Mouse (Mus musculus) testis, adult 2 months (tissue): ENCODE data around the gene Ehmt2. TPM values are rescaled to one million over a fixed set of nuclear protein-coding genes. Genes with fewer than 3 reads are reported as not detected.
A peak's percentile ranks its signal among the peaks of the same experiment; 100 is the strongest.

Experiments used
- H3K27ac ChIP-seq: fragments of 200-500 bp; 2 replicates; pipeline ENCODE4 v1.5.1; 2012; ENCODE audit warnings: low read depth, low read length; ENCODE audit not compliant: control insufficient read depth, insufficient read depth
- H3K27me3 ChIP-seq: fragments of 200-500 bp; 2 replicates; pipeline ENCODE4 v1.6.1; 2012; ENCODE audit warnings: mild to moderate bottlenecking, low read length, moderate library complexity; ENCODE audit not compliant: control insufficient read depth, insufficient read depth
- H3K36me3 ChIP-seq: fragments of 200-500 bp; 2 replicates; pipeline ENCODE4 v1.6.1; 2012; ENCODE audit warnings: mild to moderate bottlenecking, low read length; ENCODE audit not compliant: control insufficient read depth, insufficient read depth
- H3K4me1 ChIP-seq: fragments of 200-500 bp; 2 replicates; pipeline ENCODE4 v1.6.1; 2012; ENCODE audit warnings: low read length; ENCODE audit not compliant: control insufficient read depth, insufficient read depth
- H3K4me3 ChIP-seq: fragments of 200-500 bp; 2 replicates; pipeline ENCODE4 v1.5.1; 2012; ENCODE audit warnings: low read depth, mild to moderate bottlenecking, low read length, moderate library complexity, mixed read lengths; ENCODE audit not compliant: control insufficient read depth
- CTCF ChIP-seq: fragments of 200-500 bp; IDR thresholded peaks from 2 replicates; pipeline ENCODE4 v1.5.1; 2012; ENCODE audit warnings: low read depth, mild to moderate bottlenecking, inconsistent platforms, low read length, moderate library complexity; ENCODE audit not compliant: control insufficient read depth, insufficient read depth, insufficient replicate concordance
- POLR2A ChIP-seq: fragments of 200-500 bp; IDR thresholded peaks from 2 replicates; pipeline ENCODE4 v1.6.1; 2012; ENCODE audit warnings: low read depth, mild to moderate bottlenecking, inconsistent platforms, low read length, moderate library complexity; ENCODE audit not compliant: control insufficient read depth
- polyA plus RNA-seq: library from polyadenylated mRNA; depleted of rRNA; stranded (reverse); fragments of >200 nt; gene quantifications from 2 replicates; pipeline ENCODE4 v1.2.3, GENCODE M21; 2012; rRNA removed

Gene Ehmt2
- polyA plus RNA-seq: 344 and 384 TPM in 2 replicates

DNA sequence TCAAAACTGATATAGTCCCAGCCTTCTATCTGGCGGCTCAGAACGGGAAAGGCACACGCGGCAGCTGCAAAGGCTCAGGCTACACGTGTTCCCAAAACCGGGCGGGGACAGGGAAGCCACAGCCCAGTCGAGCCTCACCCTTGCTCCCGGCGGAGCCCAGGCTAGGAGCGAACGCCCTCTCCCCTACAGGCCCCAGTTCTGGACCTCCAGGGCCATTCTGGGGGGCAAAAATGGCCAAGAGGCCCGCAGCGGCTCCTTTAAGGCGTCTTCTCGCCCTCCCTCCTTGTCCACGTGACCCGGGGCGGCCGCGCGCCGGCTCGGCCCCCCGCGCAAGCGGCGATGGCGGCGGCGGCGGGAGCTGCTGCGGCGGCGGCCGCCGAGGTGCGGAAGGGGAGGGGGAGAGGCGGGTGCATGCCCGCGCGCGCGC is at the start of gene Ehmt2, which contains the start of gene C2:
Gene Ehmt2, plus strand, starts transcription at position 310 of the 427 bp plus-strand sequence.
Gene C2, minus strand, starts transcription at position 106 of the 427 bp plus-strand sequence.
- Histone ChIP-seq H3K36me3 (peaks cover 3% of the 10 kb centered on the region; the same call in 1 of the 2 replicates), H3K4me1 (peaks cover 23% of the 10 kb centered on the region), H3K4me3 (peak within 1 kb of the TSS; percentile 91), H3K27me3 (no peaks in the 10 kb centered on the region), H3K27ac (peak within 1 kb of the TSS; percentile 90)
- TF ChIP-seq POLR2A: peak; percentile 52
- TF ChIP-seq CTCF: no peak

- H3K27me3 ChIP-seq: no peaks in the 10 kb centered on the region
- H3K27ac ChIP-seq: peak within 1 kb of the TSS; percentile 85
- TF ChIP-seq CTCF (no peak), POLR2A (0 out of 2 replicates have a peak, but pooled peaks have one; percentile 15)
- H3K4me3 ChIP-seq: peak within 1 kb of the TSS; percentile 88
- H3K4me1 ChIP-seq: peaks cover 3% of the 10 kb centered on the region
- H3K36me3 ChIP-seq: peaks cover 2% of the 10 kb centered on the region; the same call in 1 of the 2 replicates
These were observed 48.4 kb upstream of the Ehmt2 start, which contains the start of the genes Skiv2l and Nelfe for GRCm38 (mm10) chr17:34849722-34850516. Gene Skiv2l (minus strand): TSS chr17:34850210. Gene Nelfe (plus strand): TSS chr17:34850391.

GRCm38 (mm10) chr17:34850517-34851125 is 47.6 kb upstream of the Ehmt2 start:
- Histone ChIP-seq H3K27ac (peak overlapping the region; percentile 20; the same call in 1 of the 2 replicates), H3K36me3 (peaks cover 2% of the 10 kb centered on the region; the same call in 1 of the 2 replicates), H3K4me1 (peaks cover 3% of the 10 kb centered on the region), H3K27me3 (no peaks in the 10 kb centered on the region), H3K4me3 (peak overlapping the region; percentile 88)
- TF ChIP-seq CTCF: no peak
- no peak for TF ChIP-seq POLR2A

DNA sequence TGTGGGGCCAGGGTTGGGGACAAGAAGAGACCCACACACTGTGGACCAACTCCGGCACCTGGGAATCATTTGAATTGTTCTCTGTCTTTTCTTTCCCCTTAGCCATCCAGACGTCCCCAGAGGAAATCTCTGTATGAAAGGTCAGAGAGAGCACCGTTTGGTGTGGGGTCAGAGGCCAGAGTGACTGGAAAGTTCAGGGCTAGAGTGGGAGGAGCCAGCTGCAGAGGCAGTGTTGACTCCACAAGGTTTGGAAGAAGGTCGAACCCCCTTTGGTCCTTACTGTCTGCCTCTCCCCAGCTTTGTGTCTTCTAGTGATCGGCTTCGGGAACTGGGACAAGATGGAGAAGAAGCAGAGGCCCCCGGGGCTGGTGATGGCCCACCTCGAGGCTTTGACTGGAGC is 44.8 kb upstream of the Ehmt2 start:
- H3K36me3 ChIP-seq: no peaks in the 10 kb centered on the region
- no peaks in the 10 kb centered on the region for H3K27me3 ChIP-seq
- peaks cover 3% of the 10 kb centered on the region for H3K4me1 ChIP-seq

DNA sequence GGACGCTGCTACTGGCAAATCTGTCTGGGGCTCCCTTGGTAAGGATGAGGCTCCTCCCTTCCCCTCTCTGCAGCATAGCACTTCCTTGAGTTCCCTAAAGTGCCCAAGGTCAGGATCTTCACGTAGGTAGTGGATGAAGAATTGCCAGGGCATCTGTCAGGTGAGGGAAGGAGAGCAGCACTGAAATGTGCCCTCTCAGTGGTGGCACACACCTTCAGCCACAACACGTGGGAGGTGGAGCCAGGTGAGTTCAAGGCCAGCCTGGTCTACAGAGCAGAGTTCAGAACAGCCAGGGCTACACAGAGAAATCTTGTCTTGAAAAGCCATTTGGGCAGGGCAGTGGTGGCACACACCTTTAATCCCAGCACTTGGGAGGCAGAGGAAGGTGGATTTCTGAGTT is 43.5 kb upstream of the Ehmt2 start:
- Histone ChIP-seq H3K27ac (no peak overlapping the region), H3K4me1 (peaks cover 3% of the 10 kb centered on the region), H3K27me3 (no peaks in the 10 kb centered on the region), H3K36me3 (no peaks in the 10 kb centered on the region), H3K4me3 (no peak overlapping the region)
- TF ChIP-seq POLR2A (no peak), CTCF (no peak)

More for the DNA sequence above, 44.8 kb upstream of the Ehmt2 start:
- Histone ChIP-seq H3K27ac (no peak overlapping the region), H3K4me3 (no peak overlapping the region)
- TF ChIP-seq POLR2A (no peak), CTCF (no peak)

- Histone ChIP-seq H3K27ac (no peak overlapping the region), H3K4me1 (peaks cover 2% of the 10 kb centered on the region), H3K27me3 (no peaks in the 10 kb centered on the region), H3K36me3 (no peaks in the 10 kb centered on the region), H3K4me3 (no peak overlapping the region)
- TF ChIP-seq POLR2A (no peak), CTCF (peak; percentile 51; the same call in 1 of the 2 replicates)
These were observed 42.4 kb upstream of the Ehmt2 start for GRCm38 (mm10) chr17:34855825-34856224.

- TF ChIP-seq POLR2A (no peak), CTCF (no peak)
These were observed 39.6 kb upstream of the Ehmt2 start for GRCm38 (mm10) chr17:34858670-34859069.

GRCm38 (mm10) chr17:34860514-34860913 is 37.8 kb upstream of the Ehmt2 start:
- Histone ChIP-seq H3K27ac (no peak overlapping the region), H3K27me3 (no peaks in the 10 kb centered on the region)

More at GRCm38 (mm10) chr17:34858670-34859069, 39.6 kb upstream of the Ehmt2 start:
- Histone ChIP-seq H3K27ac (no peak overlapping the region), H3K4me1 (no peaks in the 10 kb centered on the region), H3K36me3 (no peaks in the 10 kb centered on the region), H3K4me3 (no peak overlapping the region), H3K27me3 (no peaks in the 10 kb centered on the region)

More at GRCm38 (mm10) chr17:34860514-34860913, 37.8 kb upstream of the Ehmt2 start:
- TF ChIP-seq CTCF (no peak), POLR2A (no peak)
- Histone ChIP-seq H3K4me3 (no peak overlapping the region), H3K4me1 (no peaks in the 10 kb centered on the region), H3K36me3 (no peaks in the 10 kb centered on the region)
